Comparison of ENCODE assay signal across 8 mouse cellular contexts in genomic region chr10:117793436-117794030, GRCm38 (mm10). TPM values are rescaled to one million over a fixed set of nuclear protein-coding genes. Genes with fewer than 3 reads are reported as not detected.
DNase-seq lines count a peak whose midpoint lies in the region; ATAC-seq lines count a peak whose summit lies in the region.

No protein-coding gene starts in this region.

- H3K27me3 ChIP-seq in embryonic facial prominence, embryonic 15.5 days: no peaks in the 10 kb centered on the region
- no peaks in the 10 kb centered on the region for H3K27me3 ChIP-seq in liver, embryonic 11.5 days (replicated peaks; ENCODE audit: control insufficient read depth, insufficient read depth, low read length)

- H3K9me3 ChIP-seq in embryonic facial prominence, embryonic 15.5 days (replicated peaks): no peaks in the 10 kb centered on the region
- H3K9me3 ChIP-seq in liver, embryonic 11.5 days (ENCODE audit: control insufficient read depth, low read length): no peaks in the 10 kb centered on the region

- WGBS in embryonic facial prominence, embryonic 15.5 days: 69% methylated on average over 11 of the region's 11 CpGs
- WGBS in liver, embryonic 11.5 days: 62% methylated on average over 11 of the region's 11 CpGs

- no peak overlapping the region for H3K9ac ChIP-seq in embryonic facial prominence, embryonic 15.5 days
- H3K9ac ChIP-seq in liver, embryonic 11.5 days (ENCODE audit: low read depth, low read length): peak overlapping the region; percentile 88; the same call in 1 of the 2 replicates

- H3K4me3 ChIP-seq in embryonic facial prominence, embryonic 15.5 days (replicated peaks): no peak overlapping the region
- peak overlapping the region; percentile 87 for H3K4me3 ChIP-seq in liver, embryonic 11.5 days (ENCODE audit: low read depth, low read length)

- H3K4me2 ChIP-seq in embryonic facial prominence, embryonic 15.5 days (replicated peaks): peak overlapping the region; percentile 57; the same call in 1 of the 2 replicates
- H3K4me2 ChIP-seq in liver, embryonic 11.5 days: peak overlapping the region; percentile 70

- peaks cover 20% of the 10 kb centered on the region for H3K4me1 ChIP-seq in embryonic facial prominence, embryonic 15.5 days
- H3K4me1 ChIP-seq in liver, embryonic 11.5 days (replicated peaks; ENCODE audit: control insufficient read depth, insufficient read depth, low read length): peaks cover 9% of the 10 kb centered on the region

- ATAC-seq in embryonic facial prominence, embryonic 15.5 days (ENCODE audit: insufficient number of reproducible peaks, low FRiP score, low TSS enrichment, low read depth): no peak
- ATAC-seq in liver, embryonic 11.5 days (replicated peaks; ENCODE audit: low FRiP score): no peak

- H3K27ac ChIP-seq in embryonic facial prominence, embryonic 15.5 days (replicated peaks): no peak overlapping the region
- H3K27ac ChIP-seq in liver, embryonic 11.5 days (ENCODE audit: low read depth, low read length): peak overlapping the region; percentile 82; the same call in 1 of the 2 replicates

- 0 out of 2 replicates have a peak, but pooled peaks cover under 1% of the 10 kb centered on the region for H3K36me3 ChIP-seq in embryonic facial prominence, embryonic 15.5 days
- peaks cover 4% of the 10 kb centered on the region; the same call in 1 of the 2 replicates for H3K36me3 ChIP-seq in liver, embryonic 11.5 days (ENCODE audit: control insufficient read depth, insufficient read depth, low read length)

- DNase-seq in cerebellum, adult 9-11 months: peak; percentile 36
- no peak for DNase-seq in cerebellum, postnatal 36 days
- peak; percentile 69 for DNase-seq in 416B (ENCODE audit: low read depth)
- DNase-seq in liver, embryonic 11.5 days (ENCODE audit: low spot score): no peak
- no peak for DNase-seq in frontal cortex, postnatal 10 days (ENCODE audit: low spot score in 2 of 2)
- no peak for DNase-seq in thymus, postnatal 25 days
- DNase-seq in spleen, postnatal 36 days (ENCODE audit: low spot score in 2 of 2): no peak

RNA-seq across cellular contexts. Expression of gene Nup107, which starts 1.0 kb away (rescaled TPM):
- 50.7 and 50.8 TPM in 2 replicates for polyA plus RNA-seq in embryonic facial prominence, embryonic 15.5 days (2015; fragmentation: Nextera tagmentation; extraction: Ambion mirVana)
- 102 and 120 TPM in 2 replicates for polyA plus RNA-seq in liver, embryonic 11.5 days (2014; fragmentation: Nextera tagmentation; extraction: Ambion mirVana)

RNA-seq across cellular contexts. Expression of gene Slc35e3, which starts 47.4 kb away (rescaled TPM):
- 20.9 and 22.7 TPM in 2 replicates for polyA plus RNA-seq in embryonic facial prominence, embryonic 15.5 days (2015; fragmentation: Nextera tagmentation; extraction: Ambion mirVana)
- polyA plus RNA-seq in liver, embryonic 11.5 days (2014; fragmentation: Nextera tagmentation; extraction: Ambion mirVana): 7.1 and 7.2 TPM in 2 replicates

RNA-seq across cellular contexts. Expression of gene Rap1b, which starts 52.3 kb away (rescaled TPM):
- 170 and 174 TPM in 2 replicates for polyA plus RNA-seq in embryonic facial prominence, embryonic 15.5 days (2015; fragmentation: Nextera tagmentation; extraction: Ambion mirVana)
- polyA plus RNA-seq in liver, embryonic 11.5 days (2014; fragmentation: Nextera tagmentation; extraction: Ambion mirVana): 252 and 292 TPM in 2 replicates

Comparison
In these comparisons a context has a peak if more than half of its experiments do, and no peak if none do; other contexts are left out.
1. DNase-seq: peak in cerebellum, adult 9-11 months (single experiment) and 416B (single experiment); none in cerebellum, postnatal 36 days (0 of 2), liver, embryonic 11.5 days (single experiment), frontal cortex, postnatal 10 days (0 of 2), thymus, postnatal 25 days (single experiment) and spleen, postnatal 36 days (0 of 2).